Mouse (Mus musculus): ENCODE measurements at regions not wholly inside any gene's neighbourhood (a gene's known extent, or its start where the extent isn't known, plus 50 kb on each side); places are given as distances from the start of the nearest gene placed in this dataset.

GRCm38 (mm10) chr13:11293750-11294149 lies 813.0 kb downstream of the Ryr2 start:
- DNase-seq (ENCODE audit: inconsistent age in 2 of 2, low spot score in 1 of 2): no peak

DNA sequence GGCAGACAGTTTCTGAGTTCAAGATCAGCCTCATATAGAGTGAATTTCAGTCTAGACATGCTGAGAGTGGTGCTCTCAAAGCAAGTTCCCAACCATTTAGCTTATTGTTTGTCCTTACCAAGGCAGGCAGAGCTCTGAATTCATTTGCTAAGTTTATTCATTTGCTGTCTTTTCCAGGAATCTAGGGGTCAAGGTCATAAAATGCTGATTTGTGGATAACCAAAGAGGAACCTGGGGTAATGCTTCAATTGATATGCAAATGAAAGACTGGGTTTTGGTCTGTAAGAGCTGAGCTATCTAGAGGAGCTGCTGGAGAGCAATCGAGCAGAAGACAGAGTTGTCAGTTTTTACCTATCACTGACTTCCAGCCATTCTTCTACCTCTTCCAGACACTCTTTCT lies 832.8 kb downstream of the Ryr2 start:
- no peak for DNase-seq (ENCODE audit: inconsistent age in 2 of 2, low spot score in 1 of 2)

DNA sequence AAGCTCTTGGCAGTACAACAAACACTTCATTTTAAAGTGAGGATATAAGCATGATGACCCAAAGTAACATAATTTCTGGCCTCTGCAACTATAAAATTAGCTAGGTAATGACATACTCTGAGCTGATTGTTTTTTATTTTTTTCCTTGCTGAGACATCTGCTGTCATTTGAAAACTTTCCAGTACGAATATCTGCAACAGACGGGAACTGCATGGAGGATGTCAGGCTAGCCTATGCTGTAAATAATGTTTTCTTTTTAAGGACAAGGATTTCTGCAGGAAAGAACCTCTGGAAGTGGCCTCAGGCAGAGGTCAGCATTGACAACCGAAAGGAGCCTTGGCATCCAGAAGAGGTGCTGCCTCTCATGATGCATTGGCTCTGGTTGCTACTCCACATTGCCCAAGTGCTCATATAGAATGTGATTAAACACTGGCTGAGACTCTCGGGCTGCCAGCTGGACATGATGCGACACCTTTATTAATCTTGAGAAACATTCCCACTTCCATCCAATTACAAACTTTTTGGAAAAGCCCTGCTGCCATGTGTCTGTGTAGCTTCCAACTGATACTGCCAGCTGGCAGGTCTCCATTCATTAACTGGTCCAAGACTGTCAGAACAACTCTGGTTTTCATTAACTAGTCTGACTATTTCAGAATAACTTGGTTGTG lies 837.9 kb downstream of the Ryr2 start:
- DNase-seq (ENCODE audit: inconsistent age in 2 of 2, low spot score in 1 of 2): no peak

DNA sequence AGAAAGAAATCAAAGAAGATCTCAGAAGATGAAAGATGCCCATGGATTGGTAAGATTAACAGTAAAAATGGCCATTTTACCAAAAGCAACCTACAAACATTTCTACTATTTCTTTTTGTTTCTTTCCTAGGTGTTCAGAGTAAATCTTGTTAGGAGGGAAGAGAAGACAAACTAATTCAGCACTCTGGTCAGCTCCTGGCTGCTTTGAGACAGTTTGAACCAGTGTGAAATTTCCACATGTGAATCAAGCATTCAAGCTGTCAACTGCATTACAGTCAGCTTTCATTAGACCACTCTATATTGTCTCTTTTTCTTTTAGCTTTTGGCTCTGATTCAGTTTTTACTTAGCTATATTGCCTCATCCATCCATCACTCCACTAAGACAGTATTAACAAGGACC lies 859.2 kb downstream of the Ryr2 start:
- peak in 1 of 2 experiments; percentile 22 for DNase-seq (ENCODE audit: inconsistent age in 2 of 2, low spot score in 1 of 2)

- no peak for DNase-seq (ENCODE audit: inconsistent age in 2 of 2, low spot score in 1 of 2)
Measured at GRCm38 (mm10) chr13:11216671-11217330, 856.2 kb upstream of the Chrm3 start.

DNA sequence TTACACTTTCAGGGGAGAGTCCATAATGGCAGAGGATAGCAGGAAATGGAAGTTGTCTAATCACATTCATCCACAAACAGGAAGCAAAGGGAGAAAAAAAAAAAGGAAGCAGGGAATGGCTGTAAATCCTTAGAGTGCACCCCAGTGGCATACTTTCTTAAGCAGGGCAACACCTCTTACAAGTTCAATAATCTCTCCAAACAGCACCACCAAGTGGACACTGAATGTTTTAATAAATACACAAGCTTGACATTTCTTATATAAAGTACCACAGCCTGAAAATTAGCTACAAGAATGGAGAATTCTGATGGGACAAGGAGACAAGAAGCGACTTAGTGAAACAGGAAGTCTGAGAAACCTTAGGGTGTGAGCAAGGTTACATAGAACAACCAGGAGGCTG lies 849.5 kb upstream of the Chrm3 start:
- DNase-seq (ENCODE audit: inconsistent age in 2 of 2, low spot score in 1 of 2): peak in 1 of 2 experiments; percentile 59

DNA sequence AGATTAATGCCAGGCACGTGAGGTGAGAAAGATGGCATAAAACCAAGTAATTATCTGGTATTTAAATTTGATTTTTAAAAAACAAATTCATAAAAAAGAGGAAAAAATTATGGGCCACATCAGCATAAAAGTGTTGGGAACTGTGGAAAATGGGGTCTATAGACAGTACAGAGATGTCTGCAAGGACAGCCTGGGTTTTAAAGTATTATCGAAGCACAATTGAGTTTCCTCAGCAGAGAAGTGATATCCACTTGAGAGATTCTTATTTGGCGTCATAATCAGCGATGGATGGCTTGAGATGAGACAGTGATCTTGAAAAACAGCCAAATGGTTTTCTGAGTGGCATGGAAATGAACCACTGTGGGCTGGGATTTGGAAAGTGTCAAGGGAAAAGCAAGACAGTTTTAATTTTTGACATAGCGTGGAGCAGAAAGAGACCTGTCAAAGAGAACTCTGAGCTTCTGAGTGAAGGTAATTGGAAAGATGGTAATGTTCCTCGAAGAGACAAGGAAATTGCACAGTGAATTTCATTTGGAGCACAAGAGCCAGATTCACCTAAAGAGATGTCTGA lies 844.7 kb upstream of the Chrm3 start:
- DNase-seq (ENCODE audit: inconsistent age in 2 of 2, low spot score in 1 of 2): peak in 1 of 2 experiments; percentile 48

- DNase-seq (ENCODE audit: inconsistent age in 2 of 2, low spot score in 1 of 2): no peak
Measured at GRCm38 (mm10) chr13:11201978-11202377, 841.3 kb upstream of the Chrm3 start.

GRCm38 (mm10) chr13:11192471-11192870 lies 831.8 kb upstream of the Chrm3 start:
- DNase-seq (ENCODE audit: inconsistent age in 2 of 2, low spot score in 1 of 2): no peak

DNA sequence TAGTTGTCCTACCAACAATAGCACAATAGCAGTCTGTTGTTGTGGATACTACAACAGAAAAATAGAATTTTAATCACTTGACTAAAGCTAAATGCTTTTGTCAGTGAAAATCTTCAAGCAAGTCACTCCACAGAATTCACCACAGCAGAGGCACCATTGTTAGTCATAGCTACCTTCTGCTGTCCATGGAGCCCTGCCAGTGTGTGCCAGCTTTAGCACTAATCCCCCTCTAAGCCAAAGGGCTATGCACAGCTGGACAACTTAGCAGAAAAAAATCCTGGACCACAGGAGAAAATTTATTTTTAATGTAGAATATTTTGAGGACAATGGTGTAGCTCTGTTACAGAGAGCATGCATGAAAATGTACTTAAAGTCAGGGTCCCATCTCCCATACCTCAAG lies 820.5 kb upstream of the Chrm3 start:
- peak in 1 of 2 experiments; percentile 10 for DNase-seq (ENCODE audit: inconsistent age in 2 of 2, low spot score in 1 of 2)

DNA sequence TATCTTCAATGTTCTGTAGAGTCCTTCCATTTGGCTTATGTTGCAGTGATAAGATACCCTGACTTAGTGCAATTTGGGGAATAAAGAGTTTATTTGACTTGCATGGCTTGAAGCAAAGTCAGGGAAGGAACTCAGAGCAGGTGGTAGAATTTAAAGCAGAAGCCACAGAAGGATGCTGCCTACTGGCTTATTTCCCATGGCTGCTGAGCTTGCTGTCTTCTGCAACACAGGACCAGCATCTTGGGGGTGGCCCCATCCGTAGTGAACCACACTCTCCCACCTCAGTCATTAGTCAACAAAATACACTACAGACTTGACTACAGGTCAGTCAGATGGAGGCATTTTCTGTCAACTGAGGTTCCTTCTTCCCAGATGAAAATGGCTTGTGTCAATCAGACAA lies 819.7 kb upstream of the Chrm3 start:
- no peak for DNase-seq (ENCODE audit: inconsistent age in 2 of 2, low spot score in 1 of 2)

- DNase-seq (ENCODE audit: inconsistent age in 2 of 2, low spot score in 1 of 2): no peak
Measured at GRCm38 (mm10) chr13:11178586-11178985, 817.9 kb upstream of the Chrm3 start.

GRCm38 (mm10) chr13:11177642-11178420 lies 817.2 kb upstream of the Chrm3 start:
- no peak for DNase-seq (ENCODE audit: inconsistent age in 2 of 2, low spot score in 1 of 2)

DNA sequence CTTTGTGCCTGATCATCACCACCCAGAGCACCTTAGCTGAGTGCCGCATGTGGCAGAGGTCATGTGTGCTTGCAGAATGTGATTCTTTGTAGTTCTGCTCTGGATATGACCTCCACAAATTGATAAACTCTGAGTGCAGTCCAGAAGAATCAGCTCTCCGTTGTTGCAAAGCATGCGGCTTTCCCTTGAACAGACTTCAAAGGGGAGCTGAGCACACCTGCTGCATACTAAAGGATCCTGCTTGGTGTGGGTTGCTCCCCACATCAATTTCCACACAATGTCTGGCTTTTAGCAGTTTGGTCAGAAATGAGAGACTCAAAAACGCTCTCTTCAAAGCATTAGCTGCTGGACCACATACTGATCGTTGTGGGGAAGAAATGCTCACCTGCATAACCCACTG lies 806.5 kb upstream of the Chrm3 start:
- DNase-seq (ENCODE audit: inconsistent age in 2 of 2, low spot score in 1 of 2): peak in 1 of 2 experiments; percentile 16

DNA sequence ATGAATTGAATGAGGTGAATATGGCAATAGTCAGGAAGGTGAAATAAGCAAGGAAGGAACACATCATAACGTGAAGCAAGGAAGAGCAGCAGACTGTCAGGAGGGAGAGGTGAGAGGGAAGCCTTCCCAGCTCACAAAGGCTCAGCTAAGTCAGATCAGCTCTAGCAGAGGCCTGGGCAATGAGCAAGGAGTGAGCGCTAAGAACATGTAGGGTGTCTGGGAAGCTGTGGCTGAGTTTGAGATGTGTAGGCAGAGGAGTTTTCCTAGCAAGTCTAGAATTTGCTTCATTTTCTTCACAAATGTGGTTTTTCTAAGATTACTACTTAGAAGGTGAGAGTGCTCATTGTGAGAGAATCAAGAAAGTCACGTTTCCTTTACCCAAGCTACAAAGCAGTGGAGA lies 803.5 kb upstream of the Chrm3 start:
- DNase-seq (ENCODE audit: inconsistent age in 2 of 2, low spot score in 1 of 2): no peak

GRCm38 (mm10) chr13:11147268-11147667 lies 786.6 kb upstream of the Chrm3 start:
- no peak for DNase-seq (ENCODE audit: inconsistent age in 2 of 2, low spot score in 1 of 2)

DNA sequence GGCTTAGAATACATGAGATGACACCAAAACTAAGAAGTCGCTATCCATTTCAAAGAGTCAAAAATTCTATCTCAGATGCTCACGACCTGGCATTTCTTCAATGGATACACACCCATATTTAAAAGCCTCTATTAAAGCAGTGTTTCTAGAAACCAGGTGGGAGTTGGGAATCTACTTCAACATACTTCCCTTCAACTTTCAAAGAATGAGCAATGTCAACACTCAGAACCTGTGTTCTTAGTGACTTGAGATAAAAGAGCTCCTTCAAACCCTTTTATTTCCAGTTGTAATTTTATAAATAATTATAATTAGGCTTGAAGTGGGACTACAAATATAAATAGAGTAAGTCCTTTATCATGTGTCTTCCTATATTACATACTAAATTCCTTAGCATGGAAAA lies 747.0 kb upstream of the Chrm3 start:
- no peak for DNase-seq (ENCODE audit: inconsistent age in 2 of 2, low spot score in 1 of 2)

DNA sequence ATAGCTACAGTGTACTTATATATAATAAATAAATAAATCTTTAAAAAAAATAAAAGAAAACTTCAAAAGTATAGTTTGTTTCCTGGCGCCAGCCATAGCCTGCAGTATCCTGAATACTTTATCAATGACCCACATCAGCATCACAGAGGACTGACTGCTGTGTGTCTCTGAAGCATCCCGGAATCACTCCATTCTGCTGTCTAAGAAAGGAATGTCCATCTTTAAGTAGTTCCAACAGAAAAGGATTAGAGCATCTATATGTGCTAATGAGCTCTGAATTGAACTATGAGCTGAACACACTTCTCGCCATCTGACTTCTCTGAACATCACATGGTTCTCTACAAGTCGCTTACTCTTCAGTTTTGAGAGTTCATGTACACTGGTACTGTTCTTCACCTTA lies 745.8 kb upstream of the Chrm3 start:
- no peak for DNase-seq (ENCODE audit: inconsistent age in 2 of 2, low spot score in 1 of 2)

DNA sequence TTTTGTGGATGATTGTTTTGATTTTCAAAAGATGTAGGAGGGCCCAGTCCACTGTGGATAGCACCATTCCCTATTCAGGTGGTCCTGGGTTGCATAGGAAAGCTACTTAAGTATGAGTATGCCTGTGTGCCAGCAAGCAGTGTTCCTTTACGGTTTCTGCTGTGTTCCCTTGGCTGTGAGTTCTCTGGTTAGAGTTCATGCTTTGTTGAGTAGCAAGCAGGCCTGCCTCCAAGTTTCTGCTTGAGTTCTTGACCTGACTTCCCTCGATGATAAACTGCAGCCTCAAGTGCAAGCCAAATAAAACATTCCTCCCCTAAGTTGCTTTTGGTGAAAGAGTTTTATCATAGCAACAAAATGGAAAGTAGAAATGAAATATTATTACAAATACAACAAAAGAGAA lies 744.9 kb upstream of the Chrm3 start:
- peak; percentile 25 to 72 for DNase-seq (ENCODE audit: inconsistent age in 2 of 2, low spot score in 1 of 2)

DNA sequence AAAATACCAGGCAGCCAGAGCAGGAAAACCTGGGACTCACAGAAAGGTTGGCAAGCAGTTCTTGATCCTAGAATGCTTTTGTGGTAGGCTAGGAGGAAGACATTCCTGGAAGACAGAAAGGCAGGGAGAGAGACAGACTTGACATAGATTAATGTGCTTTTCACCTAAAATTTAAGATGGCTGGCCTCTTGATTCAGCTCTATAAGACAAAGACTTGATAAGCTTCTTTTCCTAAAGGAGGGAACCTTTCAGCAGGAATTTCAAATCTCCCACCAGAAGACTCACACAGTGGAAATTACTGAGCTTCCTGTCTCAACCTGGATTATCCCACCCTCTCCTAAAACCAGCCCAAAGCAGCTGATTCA lies 738.9 kb upstream of the Chrm3 start:
- DNase-seq (ENCODE audit: inconsistent age in 2 of 2, low spot score in 1 of 2): no peak

DNA sequence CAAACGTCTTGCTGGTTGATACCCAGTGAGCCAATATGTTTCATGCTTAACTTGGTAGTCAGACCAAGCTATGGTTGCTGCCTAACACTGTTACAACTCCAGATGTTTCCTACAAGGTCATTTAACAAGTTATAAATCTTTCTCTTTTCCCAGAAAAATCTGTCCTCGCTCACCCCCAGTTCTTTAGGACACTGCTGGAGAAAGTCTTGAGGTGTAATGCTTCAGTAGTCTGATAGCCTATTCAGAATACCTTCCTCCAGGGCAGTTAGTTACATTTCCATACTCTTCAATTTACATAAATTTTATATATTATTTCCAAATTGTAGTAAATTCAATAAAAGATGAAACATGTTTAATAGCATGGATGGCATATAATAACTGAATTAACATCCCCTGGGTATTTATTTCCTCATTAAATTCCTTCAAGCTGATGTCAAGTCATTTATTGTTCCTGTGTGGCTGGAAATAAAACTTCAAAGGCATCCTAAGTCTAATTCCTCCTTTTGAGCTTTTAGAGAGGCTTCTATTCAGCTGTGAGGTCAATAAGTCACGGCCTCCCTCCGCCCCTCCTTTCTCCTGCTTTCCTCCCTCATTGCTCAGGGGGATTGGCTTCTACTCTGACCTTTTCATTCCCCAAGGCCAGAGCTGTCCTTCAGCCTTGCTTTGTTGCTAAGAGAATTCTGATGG lies 738.4 kb upstream of the Chrm3 start:
- DNase-seq (ENCODE audit: inconsistent age in 2 of 2, low spot score in 1 of 2): peak; percentile 82 to 89
